Mouse (Mus musculus) stomach, embryonic 16.5 days (tissue): ENCODE results near the gene Clec2d. TPM values are rescaled to one million over a fixed set of nuclear protein-coding genes. Genes with fewer than 3 reads are reported as not detected.
A peak's percentile ranks its signal among the peaks of the same experiment; 100 is the strongest.
"Not testable (repeated sequence)": the region's sequence is repeated elsewhere in the genome, so short reads cannot be mapped to it uniquely, and the experiment has no call there.

Experiments used
- ATAC-seq: fragments of 200-750 bp; cut with Nextera tagmentation; 2 replicates; pipeline ENCODE4 v1.8.0; 2017; ENCODE audit warnings: moderate number of reproducible peaks, moderate TSS enrichment; ENCODE audit not compliant: insufficient read depth, low FRiP score
- H3K27ac ChIP-seq: fragments of 300-500 bp; sonication (generic); 2 replicates; pipeline ENCODE4 v1.5.1; 2014; ENCODE audit warnings: low read length
- H3K27me3 ChIP-seq: fragments of 300-500 bp; sonication (generic); 2 replicates; pipeline ENCODE4 v1.6.1; 2014; ENCODE audit warnings: low read length, control low read depth, mixed read lengths; ENCODE audit not compliant: control insufficient read depth, insufficient read depth
- H3K36me3 ChIP-seq: fragments of 300-500 bp; sonication (generic); 2 replicates; pipeline ENCODE4 v1.6.1; 2014; ENCODE audit warnings: low read length; ENCODE audit not compliant: control insufficient read depth, insufficient read depth
- H3K4me1 ChIP-seq: fragments of 300-500 bp; sonication (generic); 2 replicates; pipeline ENCODE4 v1.6.1; 2014; ENCODE audit warnings: low read length, control low read depth, mixed read lengths; ENCODE audit not compliant: control insufficient read depth, insufficient read depth
- H3K4me2 ChIP-seq: fragments of 300-500 bp; sonication (generic); 2 replicates; pipeline ENCODE4 v1.6.1; 2014; ENCODE audit warnings: low read depth, low read length, mixed read lengths
- H3K4me3 ChIP-seq: fragments of 300-500 bp; sonication (generic); replicated peaks from 2 replicates; pipeline ENCODE4 v1.5.1; 2014; ENCODE audit warnings: mild to moderate bottlenecking, low read length
- H3K9ac ChIP-seq: fragments of 300-500 bp; sonication (generic); 2 replicates; pipeline ENCODE4 v1.6.1; 2014; ENCODE audit warnings: low read length
- H3K9me3 ChIP-seq: fragments of 300-500 bp; sonication (generic); replicated peaks from 2 replicates; pipeline ENCODE4 v1.6.1; 2016; ENCODE audit warnings: low read length, control low read depth; ENCODE audit not compliant: control insufficient read depth
- WGBS: fragments of 180-500 bp; shearing (Covaris S2); extraction: QIAGEN DNeasy Blood & Tissue Kit; methylation state at CpG from one replicate; pipeline ENCODE4 v1.1.7; 2014; 5-methylcytosine and 5-hydroxymethylcytosine counted together
- polyA plus RNA-seq: library from polyadenylated mRNA; unstranded; fragments of >200 nt; fragmentation: Nextera tagmentation; extraction: Ambion mirVana; gene quantifications from 2 replicates; pipeline ENCODE4 v1.2.1, GENCODE M21; 2015

Clec2d gene
- polyA plus RNA-seq, 1 experiment from 2014 or later, result 0.72 TPM

GRCm38 (mm10) chr6:129171675-129172074, 8.7 kb upstream of the Clec2d start:
- Histone ChIP-seq H3K4me2 (no peak overlapping the region), H3K27me3 (no peaks in the 10 kb centered on the region), H3K27ac (no peak overlapping the region), H3K36me3 (no peaks in the 10 kb centered on the region), H3K4me3 (no peak overlapping the region), H3K9me3 (no peaks in the 10 kb centered on the region), H3K4me1 (0 out of 2 replicates have a peak, but pooled peaks cover 3% of the 10 kb centered on the region), H3K9ac (no peak overlapping the region)
- no peak for ATAC-seq
- 80% methylated on average over 1 of the region's 1 CpGs for WGBS

- Histone ChIP-seq H3K4me2 (no peak overlapping the region), H3K9me3 (no peaks in the 10 kb centered on the region), H3K9ac (no peak overlapping the region), H3K4me1 (0 out of 2 replicates have a peak, but pooled peaks cover 3% of the 10 kb centered on the region), H3K4me3 (no peak overlapping the region), H3K36me3 (no peaks in the 10 kb centered on the region), H3K27me3 (no peaks in the 10 kb centered on the region), H3K27ac (no peak overlapping the region)
- ATAC-seq, result no peak
These were observed 5.6 kb upstream of the Clec2d start for GRCm38 (mm10) chr6:129174836-129175235.

- H3K27me3 ChIP-seq, result no peaks in the 10 kb centered on the region
- no peak overlapping the region for H3K4me2 ChIP-seq
- no peak overlapping the region for H3K4me3 ChIP-seq
- H3K36me3 ChIP-seq, result no peaks in the 10 kb centered on the region
- H3K4me1 ChIP-seq, result 0 out of 2 replicates have a peak, but pooled peaks cover 3% of the 10 kb centered on the region
- no peaks in the 10 kb centered on the region for H3K9me3 ChIP-seq
- H3K27ac ChIP-seq, result no peak overlapping the region
- ATAC-seq, result no peak
- no peak overlapping the region for H3K9ac ChIP-seq
These were observed 4.8 kb upstream of the Clec2d start for GRCm38 (mm10) chr6:129175612-129176011.

GRCm38 (mm10) chr6:129176621-129177020, 3.8 kb upstream of the Clec2d start:
- H3K9ac ChIP-seq, result no peak overlapping the region
- 0 out of 2 replicates have a peak, but pooled peaks cover 3% of the 10 kb centered on the region for H3K4me1 ChIP-seq
- no peaks in the 10 kb centered on the region for H3K36me3 ChIP-seq
- H3K9me3 ChIP-seq, result no peaks in the 10 kb centered on the region
- H3K4me3 ChIP-seq, result no peak overlapping the region
- WGBS, result 63% methylated on average over 1 of the region's 1 CpGs
- no peak overlapping the region for H3K27ac ChIP-seq
- no peak overlapping the region for H3K4me2 ChIP-seq
- no peak for ATAC-seq
- no peaks in the 10 kb centered on the region for H3K27me3 ChIP-seq

- Histone ChIP-seq H3K4me3 (no peak overlapping the region), H3K4me2 (no peak overlapping the region), H3K9me3 (no peaks in the 10 kb centered on the region), H3K9ac (no peak overlapping the region), H3K4me1 (peaks cover 10% of the 10 kb centered on the region; the same call in 1 of the 2 replicates), H3K36me3 (no peaks in the 10 kb centered on the region), H3K27ac (no peak overlapping the region), H3K27me3 (no peaks in the 10 kb centered on the region)
- 65% methylated on average over 2 of the region's 2 CpGs for WGBS
- ATAC-seq, result no peak
These were observed 1.1 kb upstream of the Clec2d start for GRCm38 (mm10) chr6:129179281-129179680.

GRCm38 (mm10) chr6:129179831-129180230, 584 bp upstream of the Clec2d start:
- H3K9me3 ChIP-seq, H3K27ac ChIP-seq, H3K36me3 ChIP-seq, H3K4me2 ChIP-seq, H3K4me1 ChIP-seq, ATAC-seq, H3K4me3 ChIP-seq, H3K27me3 ChIP-seq, H3K9ac ChIP-seq: not testable (repeated sequence)
- WGBS, result 75% methylated on average over 1 of the region's 1 CpGs

GRCm38 (mm10) chr6:129181249-129181648, 834 bp downstream of the Clec2d start:
- H3K9ac ChIP-seq, result peak overlapping the region; percentile 87
- peaks cover 6% of the 10 kb centered on the region; the same call in 1 of the 2 replicates for H3K4me1 ChIP-seq
- no peaks in the 10 kb centered on the region for H3K27me3 ChIP-seq
- WGBS, result 9% methylated on average over 1 of the region's 1 CpGs
- H3K4me2 ChIP-seq, result peak overlapping the region; percentile 54
- H3K27ac ChIP-seq, result peak overlapping the region; percentile 99
- H3K4me3 ChIP-seq, result peak overlapping the region; percentile 69
- H3K36me3 ChIP-seq, result peaks cover 6% of the 10 kb centered on the region; the same call in 1 of the 2 replicates
- H3K9me3 ChIP-seq, result no peaks in the 10 kb centered on the region
- no peak for ATAC-seq

GRCm38 (mm10) chr6:129181683-129182082, 1.3 kb downstream of the Clec2d start:
- Histone ChIP-seq H3K9me3 (no peaks in the 10 kb centered on the region), H3K36me3 (peaks cover 8% of the 10 kb centered on the region), H3K27ac (peak overlapping the region; percentile 87), H3K4me1 (peaks cover 6% of the 10 kb centered on the region; the same call in 1 of the 2 replicates), H3K4me2 (peak overlapping the region; percentile 54), H3K4me3 (peak overlapping the region; percentile 52), H3K27me3 (no peaks in the 10 kb centered on the region), H3K9ac (peak overlapping the region; percentile 67)
- no peak for ATAC-seq

GRCm38 (mm10) chr6:129182518-129182917, 2.1 kb downstream of the Clec2d start:
- Histone ChIP-seq H3K27me3 (no peaks in the 10 kb centered on the region), H3K9ac (peak overlapping the region; percentile 50; the same call in 1 of the 2 replicates), H3K27ac (peak overlapping the region; percentile 60; the same call in 1 of the 2 replicates), H3K36me3 (peaks cover 9% of the 10 kb centered on the region), H3K4me3 (peak overlapping the region; percentile 45), H3K4me2 (peak overlapping the region; percentile 64), H3K9me3 (no peaks in the 10 kb centered on the region), H3K4me1 (peaks cover 6% of the 10 kb centered on the region; the same call in 1 of the 2 replicates)
- no peak for ATAC-seq
- 50% methylated on average over 1 of the region's 1 CpGs for WGBS
